In the genomic region with DNA sequence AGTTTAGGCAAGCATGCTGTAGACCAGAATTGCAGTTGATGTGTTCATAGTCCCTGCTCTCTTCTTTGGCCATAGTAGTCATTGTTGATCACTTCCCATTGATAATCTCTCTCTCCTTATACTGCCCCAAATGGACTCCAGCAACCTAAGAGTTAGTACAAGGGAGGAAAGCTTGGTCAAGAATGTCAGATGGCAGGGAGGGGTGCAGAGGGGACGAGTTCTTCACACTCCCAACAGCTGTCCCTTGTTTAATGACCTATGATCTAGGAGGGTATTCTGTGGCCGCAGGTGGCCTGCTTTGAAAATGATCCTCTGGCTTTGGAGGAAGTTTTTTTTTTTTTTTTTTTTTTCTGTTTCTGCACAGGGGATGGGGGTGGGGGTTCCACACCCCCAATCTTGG, we compare ENCODE assay signal across 24 mouse cellular contexts.
"Had no signal": no experiment of that assay in that cellular context is flagged by ENCODE, and none has a peak within 500 bp of the region (broad histone marks: within the 10 kb centered on the region; RNA-seq: fewer than 3 reads in every experiment).

No protein-coding gene starts in this region.

- DNase-seq: gastrocnemius, postnatal 14 days; heart, adult 18-20 months; heart, postnatal 10 days; heart, postnatal 4 days; kidney, adult 8-10 months; kidney, postnatal 14 days; kidney, postnatal 4 days; liver; liver, embryonic 13.5 days; liver, postnatal 0 days had no signal

- H3K9ac ChIP-seq: heart, embryonic 12.5 days; hindbrain, embryonic 12.5 days; hindbrain, embryonic 14.5 days; intestine, embryonic 15.5 days; limb, embryonic 13.5 days; liver, embryonic 13.5 days; liver, embryonic 15.5 days; liver, postnatal 0 days had no signal

- H3K9me3 ChIP-seq: heart, embryonic 10.5 days; heart, embryonic 12.5 days; hindbrain, embryonic 10.5 days; hindbrain, embryonic 12.5 days; intestine, embryonic 15.5 days; limb, embryonic 13.5 days; liver, embryonic 13.5 days; liver, embryonic 15.5 days had no signal

- H3K36me3 ChIP-seq: heart, embryonic 10.5 days; heart, embryonic 12.5 days; hindbrain, embryonic 10.5 days; hindbrain, embryonic 12.5 days; intestine, embryonic 15.5 days; limb, embryonic 13.5 days; liver, embryonic 13.5 days; liver, embryonic 15.5 days had no signal

- H3K27me3 ChIP-seq: heart, embryonic 12.5 days; hindbrain, embryonic 12.5 days; intestine, embryonic 15.5 days; limb, embryonic 13.5 days; liver, embryonic 13.5 days; liver, embryonic 15.5 days had no signal

- H3K27ac ChIP-seq: heart, embryonic 10.5 days; hindbrain, embryonic 10.5 days; hindbrain, embryonic 12.5 days; hindbrain, embryonic 14.5 days; intestine, embryonic 15.5 days; limb, embryonic 13.5 days; liver, embryonic 13.5 days; liver, embryonic 15.5 days had no signal

- ATAC-seq: hindbrain, embryonic 16.5 days; inflammation-experienced regulatory T-cells, adult 6 months; intestine, embryonic 15.5 days; intestine, postnatal 0 days; liver, postnatal 0 days had no signal

- H3K4me2 ChIP-seq: heart, embryonic 12.5 days; hindbrain, embryonic 12.5 days; hindbrain, embryonic 14.5 days; intestine, embryonic 15.5 days; limb, embryonic 13.5 days; liver, embryonic 11.5 days; liver, embryonic 13.5 days; liver, embryonic 15.5 days had no signal

- H3K4me1 ChIP-seq: intestine, embryonic 15.5 days; liver, embryonic 15.5 days had no signal

- H3K4me3 ChIP-seq: heart, embryonic 10.5 days; heart, embryonic 12.5 days; hindbrain, embryonic 10.5 days; hindbrain, embryonic 12.5 days; intestine, embryonic 15.5 days; layer of hippocampus, adult 2 months; left cerebral cortex, adult 2 months; limb, embryonic 13.5 days; liver, embryonic 13.5 days; liver, embryonic 15.5 days had no signal
